Mouse (Mus musculus): ENCODE results near the gene Lpcat4.

Gene Lpcat4

GRCm38 (mm10) chr2:112239212-112239934 is at the start of gene Lpcat4:
Lpcat4 (plus strand) TSS chr2:112239468.
- DNase-seq: peak; percentile 92

GRCm38 (mm10) chr2:112196859-112197258 is 42.4 kb upstream of the Lpcat4 start:
- DNase-seq: peak; percentile 47

GRCm38 (mm10) chr2:112203056-112203455 is 36.2 kb upstream of the Lpcat4 start:
- DNase-seq: no peak

GRCm38 (mm10) chr2:112210142-112210541 is 29.1 kb upstream of the Lpcat4 start:
- DNase-seq: no peak

- DNase-seq: no peak
Observed at GRCm38 (mm10) chr2:112210699-112211098, 28.6 kb upstream of the Lpcat4 start.

- DNase-seq: peak; percentile 10
Observed at GRCm38 (mm10) chr2:112215977-112216376, 23.3 kb upstream of the Lpcat4 start.

GRCm38 (mm10) chr2:112217614-112218013 is 21.7 kb upstream of the Lpcat4 start:
- no peak for DNase-seq

- no peak for DNase-seq
Observed at GRCm38 (mm10) chr2:112220880-112221279, 18.4 kb upstream of the Lpcat4 start.

- DNase-seq: no peak
Observed at GRCm38 (mm10) chr2:112222607-112223006, 16.7 kb upstream of the Lpcat4 start.

- DNase-seq: no peak
Observed at GRCm38 (mm10) chr2:112224356-112224755, 14.9 kb upstream of the Lpcat4 start.

- no peak for DNase-seq
Observed at GRCm38 (mm10) chr2:112232623-112233022, 6.6 kb upstream of the Lpcat4 start.

- no peak for DNase-seq
Observed at GRCm38 (mm10) chr2:112236620-112237019, 2.6 kb upstream of the Lpcat4 start.

- no peak for DNase-seq
Observed at GRCm38 (mm10) chr2:112238006-112238405, 1.3 kb upstream of the Lpcat4 start.

GRCm38 (mm10) chr2:112239935-112240721 is 860 bp downstream of the Lpcat4 start:
- peak; percentile 57 for DNase-seq

GRCm38 (mm10) chr2:112241787-112242186 is 2.5 kb downstream of the Lpcat4 start:
- no peak for DNase-seq

- DNase-seq: no peak
Observed at GRCm38 (mm10) chr2:112245307-112245706, 6.0 kb downstream of the Lpcat4 start.

- DNase-seq: no peak
Observed at GRCm38 (mm10) chr2:112246193-112246592, 6.9 kb downstream of the Lpcat4 start.

GRCm38 (mm10) chr2:112247323-112247722 is 8.1 kb downstream of the Lpcat4 start:
- no peak for DNase-seq

GRCm38 (mm10) chr2:112249780-112250453 is 10.6 kb downstream of the Lpcat4 start:
- DNase-seq: no peak

GRCm38 (mm10) chr2:112254675-112255515 is 15.6 kb downstream of the Lpcat4 start:
- no peak for DNase-seq

- no peak for DNase-seq
Observed at GRCm38 (mm10) chr2:112259241-112259962, 20.1 kb downstream of the Lpcat4 start, which contains the start of gene Nutm1. Nutm1 (minus strand) TSS chr2:112259291.

All from thymus, postnatal 14 days (tissue).